Mouse (Mus musculus): Measurements from ENCODE around the gene 3110001I22Rik. TPM values are rescaled to one million over a fixed set of nuclear protein-coding genes. Genes with fewer than 3 reads are reported as not detected.
"Not testable (repeated sequence)": the region's sequence is repeated elsewhere in the genome, so short reads cannot be mapped to it uniquely, and the experiment has no call there.

The 3110001I22Rik gene
- 1 to 10 TPM; 3.2 to 5.5 TPM for total RNA-seq (2021)

GRCm38 (mm10) chr16:13671685-13672385 is at the start of gene 3110001I22Rik, which contains the start of gene Bfar:
Gene 3110001I22Rik, plus strand, starts transcription at chr16:13671929.
Gene Bfar, plus strand, starts transcription at chr16:13671858.
- intact Hi-C loops (cut with DNase I) = no loop called here

GRCm38 (mm10) chr16:13628345-13628744 is 43.4 kb upstream of the 3110001I22Rik start:
- no peak for DNase-seq (ENCODE audit: extremely low spot score in 1 of 2, low spot score in 2 of 2)
- intact Hi-C loops (cut with DNase I) = loop anchor here (10.0 kb wide), 1 partner anchor 484 kb away; no protein-coding TSS in a partner anchor

More at GRCm38 (mm10) chr16:13671685-13672385, at the start of gene 3110001I22Rik, which contains the start of gene Bfar:
- DNase-seq (ENCODE audit: extremely low spot score in 1 of 2, low spot score in 2 of 2) = peak; percentile 86 to 94

- intact Hi-C loops (cut with DNase I); DNase-seq (ENCODE audit: extremely low spot score in 1 of 2, low spot score in 2 of 2): not testable (repeated sequence)
Observed at GRCm38 (mm10) chr16:13638198-13638597, 33.5 kb upstream of the 3110001I22Rik start.

GRCm38 (mm10) chr16:13639508-13639907 is 32.2 kb upstream of the 3110001I22Rik start:
- intact Hi-C loops (cut with DNase I) = no loop called here
- DNase-seq (ENCODE audit: extremely low spot score in 1 of 2, low spot score in 2 of 2) = no peak

- intact Hi-C loops (cut with DNase I) = no loop called here
Observed at GRCm38 (mm10) chr16:13640064-13640463, 31.7 kb upstream of the 3110001I22Rik start.

GRCm38 (mm10) chr16:13644474-13644873 is 27.3 kb upstream of the 3110001I22Rik start:
- DNase-seq (ENCODE audit: extremely low spot score in 1 of 2, low spot score in 2 of 2) = no peak
- intact Hi-C loops (cut with DNase I) = no loop called here

More at GRCm38 (mm10) chr16:13640064-13640463, 31.7 kb upstream of the 3110001I22Rik start:
- DNase-seq (ENCODE audit: extremely low spot score in 1 of 2, low spot score in 2 of 2) = peak in 1 of 2 experiments; percentile 27

- DNase-seq (ENCODE audit: extremely low spot score in 1 of 2, low spot score in 2 of 2) = no peak
- intact Hi-C loops (cut with DNase I) = no loop called here
Observed at GRCm38 (mm10) chr16:13645930-13646329, 25.8 kb upstream of the 3110001I22Rik start.

- no peak for DNase-seq (ENCODE audit: extremely low spot score in 1 of 2, low spot score in 2 of 2)
- intact Hi-C loops (cut with DNase I) = no loop called here
Observed at GRCm38 (mm10) chr16:13658886-13659285, 12.8 kb upstream of the 3110001I22Rik start.

GRCm38 (mm10) chr16:13660736-13661135 is 11.0 kb upstream of the 3110001I22Rik start:
- intact Hi-C loops (cut with DNase I) = no loop called here
- DNase-seq (ENCODE audit: extremely low spot score in 1 of 2, low spot score in 2 of 2) = no peak

- DNase-seq (ENCODE audit: extremely low spot score in 1 of 2, low spot score in 2 of 2) = peak; percentile 93 to 95
- intact Hi-C loops (cut with DNase I) = no loop called here
Observed at GRCm38 (mm10) chr16:13667878-13668343, 3.8 kb upstream of the 3110001I22Rik start, which contains the start of gene Parn. Gene Parn, minus strand, starts transcription at chr16:13668170.

GRCm38 (mm10) chr16:13668402-13669108 is 3.2 kb upstream of the 3110001I22Rik start:
- no peak for DNase-seq (ENCODE audit: extremely low spot score in 1 of 2, low spot score in 2 of 2)
- intact Hi-C loops (cut with DNase I) = no loop called here

GRCm38 (mm10) chr16:13669282-13669681 is 2.4 kb upstream of the 3110001I22Rik start:
- intact Hi-C loops (cut with DNase I) = no loop called here

GRCm38 (mm10) chr16:13670896-13671295 is 833 bp upstream of the 3110001I22Rik start:
- intact Hi-C loops (cut with DNase I); DNase-seq (ENCODE audit: extremely low spot score in 1 of 2, low spot score in 2 of 2): not testable (repeated sequence)

More at GRCm38 (mm10) chr16:13669282-13669681, 2.4 kb upstream of the 3110001I22Rik start:
- DNase-seq (ENCODE audit: extremely low spot score in 1 of 2, low spot score in 2 of 2) = no peak

GRCm38 (mm10) chr16:13672386-13672898 is 713 bp downstream of the 3110001I22Rik start:
- peak in 1 of 2 experiments; percentile 77 for DNase-seq (ENCODE audit: extremely low spot score in 1 of 2, low spot score in 2 of 2)
- intact Hi-C loops (cut with DNase I) = no loop called here

GRCm38 (mm10) chr16:13673114-13673513 is 1.4 kb downstream of the 3110001I22Rik start:
- intact Hi-C loops (cut with DNase I) = no loop called here
- no peak for DNase-seq (ENCODE audit: extremely low spot score in 1 of 2, low spot score in 2 of 2)

- intact Hi-C loops (cut with DNase I) = no loop called here
- DNase-seq (ENCODE audit: extremely low spot score in 1 of 2, low spot score in 2 of 2) = no peak
Observed at GRCm38 (mm10) chr16:13674511-13674910, 2.8 kb downstream of the 3110001I22Rik start.

GRCm38 (mm10) chr16:13678601-13679319 is 7.0 kb downstream of the 3110001I22Rik start:
- intact Hi-C loops (cut with DNase I) = no loop called here
- no peak for DNase-seq (ENCODE audit: extremely low spot score in 1 of 2, low spot score in 2 of 2)

GRCm38 (mm10) chr16:13698998-13699397 is 27.3 kb downstream of the 3110001I22Rik start:
- intact Hi-C loops (cut with DNase I) = no loop called here
- DNase-seq (ENCODE audit: extremely low spot score in 1 of 2, low spot score in 2 of 2) = no peak

- DNase-seq (ENCODE audit: extremely low spot score in 1 of 2, low spot score in 2 of 2) = peak in 1 of 2 experiments; percentile 44
- intact Hi-C loops (cut with DNase I) = no loop called here
Observed at GRCm38 (mm10) chr16:13702184-13702583, 30.5 kb downstream of the 3110001I22Rik start.
